Mouse (Mus musculus) stomach, postnatal 0 days (tissue): ENCODE data around the gene Ndufa9.

Experiments used
- CTCF ChIP-seq: IDR thresholded peaks from 2 replicates; pipeline ENCODE4 v1.5.1; 2016; ENCODE audit warnings: antibody characterized with exemption, low read depth, mild to moderate bottlenecking, moderate library complexity
- EP300 ChIP-seq: optimal IDR thresholded peaks from 2 replicates; pipeline ENCODE3; 2016; ENCODE audit warnings: antibody characterized with exemption

- TF ChIP-seq EP300: no peak
- no peak for TF ChIP-seq CTCF
Measured at GRCm38 (mm10) chr6:126772326-126772725, 76.6 kb downstream of the Ndufa9 start.
